Mouse (Mus musculus) ES-E14 (cell line): ENCODE data around the gene Fgf3. TPM values are rescaled to one million over a fixed set of nuclear protein-coding genes. Genes with fewer than 3 reads are reported as not detected.
A peak's percentile ranks its signal among the peaks of the same experiment; 100 is the strongest.

Source experiments
- DNase-seq: peaks from one replicate; pipeline ENCODE4 v3.0.0-alpha.2; 2013; ENCODE audit warnings: low read depth, low spot score
- H3K27ac ChIP-seq: 2 replicates; pipeline ENCODE4 v1.5.1; 2012; ENCODE audit warnings: low read depth, mild to moderate bottlenecking, low read length, moderate library complexity, mixed read lengths; ENCODE audit not compliant: poor library complexity, insufficient read depth, severe bottlenecking
- H3K36me3 ChIP-seq: 2 replicates; pipeline ENCODE4 v1.6.1; 2012; ENCODE audit warnings: mild to moderate bottlenecking, low read length, moderate library complexity, mixed read lengths; ENCODE audit not compliant: control insufficient read depth, poor library complexity, insufficient read depth, severe bottlenecking
- H3K4me1 ChIP-seq, 2 experiments: fragments of 150-350 bp in 1 of 2; sonication (generic) in 1 of 2; 2 replicates each; pipeline ENCODE4 v1.6.1; 2012; ENCODE audit warnings: low read length in 2 of 2, mild to moderate bottlenecking in 1 of 2, mixed read lengths in 1 of 2; ENCODE audit not compliant: control insufficient read depth in 2 of 2, insufficient read depth in 2 of 2, poor library complexity in 1 of 2
- H3K4me3 ChIP-seq, 2 experiments: fragments of 150-350 bp in 1 of 2; sonication (generic) in 1 of 2; 2 replicates each; pipeline ENCODE4 v1.5.1; 2012; ENCODE audit warnings: low read length in 2 of 2, low read depth in 1 of 2, mild to moderate bottlenecking in 1 of 2, mixed read lengths in 1 of 2; ENCODE audit not compliant: insufficient read depth in 1 of 2, poor library complexity in 1 of 2, severe bottlenecking in 1 of 2
- H3K9ac ChIP-seq: 2 replicates; pipeline ENCODE4 v1.6.1; 2012; ENCODE audit warnings: low read depth, mild to moderate bottlenecking, low read length, mixed read lengths; ENCODE audit not compliant: poor library complexity, insufficient read depth, severe bottlenecking
- H3K9me3 ChIP-seq: fragments of 150-350 bp; sonication (generic); 2 replicates; pipeline ENCODE4 v1.6.1; 2012; ENCODE audit warnings: low read depth, mild to moderate bottlenecking, low read length; ENCODE audit not compliant: control insufficient read depth, insufficient read depth
- CHD2 ChIP-seq: IDR thresholded peaks from 2 replicates; pipeline ENCODE4 v1.6.1; 2014; ENCODE audit warnings: mild to moderate bottlenecking, low read depth, low read length, inconsistent platforms
- HCFC1 ChIP-seq: IDR thresholded peaks from 2 replicates; pipeline ENCODE4 v1.6.1; 2012; ENCODE audit warnings: low read length, inconsistent platforms, borderline replicate concordance; ENCODE audit not compliant: insufficient read depth
- MAFK ChIP-seq: IDR thresholded peaks from 2 replicates; pipeline ENCODE4 v1.6.1; 2014; ENCODE audit warnings: mild to moderate bottlenecking, low read depth, low read length, inconsistent platforms; ENCODE audit not compliant: insufficient read depth
- ZC3H11A ChIP-seq: IDR thresholded peaks from 2 replicates; pipeline ENCODE4 v1.6.1; 2012; ENCODE audit warnings: low read depth, mild to moderate bottlenecking, inconsistent platforms, low read length, borderline replicate concordance
- ZNF384 ChIP-seq: IDR thresholded peaks from 2 replicates; pipeline ENCODE4 v1.6.1; 2012; ENCODE audit warnings: low read depth, low read length, inconsistent platforms
- in situ Hi-C, 2 experiments: fragments of 600-800 bp; cut with MboI; formaldehyde crosslinking; loops; one replicate each; pipeline ENCODE4 v1.15.1; 2025; ENCODE audit warnings: low sequenced_read_pairs in 2 of 2, inconsistent platforms in 1 of 2; ENCODE audit not compliant: unreplicated experiment in 2 of 2
- total RNA-seq: library from RNA; depleted of rRNA; stranded (reverse); fragments of 300-350 nt; gene quantifications from 2 replicates; pipeline ENCODE4 v1.2.3, GENCODE M21; 2012

Gene Fgf3
- total RNA-seq, 1 experiment, result 2.4 TPM

GRCm38 (mm10) chr7:144863196-144863595 lies 25.3 kb downstream of the Fgf3 start:
- in situ Hi-C loops, result no loop called here
- no peak for DNase-seq
- Histone ChIP-seq H3K36me3 (peaks cover 30% of the 10 kb centered on the region), H3K27ac (peak overlapping the region; percentile 88; the same call in 1 of the 2 replicates), H3K4me1 (peaks cover 9 to 34% of the 10 kb centered on the region in 2 experiments), H3K9me3 (no peaks in the 10 kb centered on the region), H3K4me3 (peak overlapping the region; percentile 86 to 93), H3K9ac (peak overlapping the region; percentile 82)
- TF ChIP-seq MAFK (no peak), HCFC1 (no peak)

DNA sequence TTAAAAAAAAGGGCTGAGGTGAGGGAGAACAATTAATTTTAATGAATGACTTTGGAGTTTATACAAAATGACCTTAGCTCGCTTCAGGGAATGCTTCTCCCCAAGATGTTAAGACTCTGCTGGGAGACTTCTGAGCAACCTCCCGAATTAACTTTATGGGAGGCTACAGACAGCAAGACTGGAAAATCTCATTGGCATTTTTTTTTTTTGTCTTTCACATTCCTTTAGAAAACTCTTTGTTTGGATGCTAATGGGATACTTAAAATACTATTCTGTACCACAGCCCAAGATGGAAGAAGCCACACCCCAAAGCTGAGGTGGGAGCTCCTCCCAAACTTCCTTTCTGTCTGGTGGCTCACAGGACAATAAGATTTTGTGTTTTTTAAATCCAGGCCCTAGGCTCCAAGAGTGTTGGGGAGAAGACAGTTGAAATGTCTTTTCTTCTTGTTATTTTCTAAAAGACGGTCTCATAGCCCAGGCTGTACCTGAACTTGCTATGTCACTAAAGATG lies 26.3 kb downstream of the Fgf3 start:
- in situ Hi-C loops, result no loop called here
- TF ChIP-seq ZNF384 (peak; percentile 96), HCFC1 (no peak)

DNA sequence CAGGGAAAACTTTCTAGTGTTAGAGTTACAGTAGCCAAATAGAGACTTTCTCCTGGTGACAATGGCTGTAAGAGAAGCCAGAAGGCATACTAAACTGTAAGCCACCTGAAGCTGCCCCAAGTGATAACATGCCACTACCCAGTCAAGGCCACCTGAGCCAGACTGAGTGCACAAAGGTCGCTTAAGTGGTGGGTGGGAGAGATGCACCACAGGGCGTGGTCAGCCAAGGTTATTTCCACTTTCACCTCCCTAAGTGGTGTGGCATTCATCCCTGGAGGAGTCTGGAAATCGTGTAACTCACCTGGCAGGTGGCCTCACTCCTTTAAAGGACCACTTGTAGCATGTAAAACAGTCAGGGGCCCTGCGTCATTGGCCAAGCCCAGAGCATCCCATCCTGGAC lies 29.3 kb downstream of the Fgf3 start:
- in situ Hi-C loops, result no loop called here
- no peak overlapping the region for H3K4me3 ChIP-seq
- H3K4me1 ChIP-seq, result peaks cover 7 to 27% of the 10 kb centered on the region in 2 experiments
- H3K9ac ChIP-seq, result no peak overlapping the region
- H3K36me3 ChIP-seq, result peaks cover 28% of the 10 kb centered on the region
- peak overlapping the region; percentile 73 for H3K27ac ChIP-seq
- no peaks in the 10 kb centered on the region for H3K9me3 ChIP-seq
- no peak for DNase-seq
- TF ChIP-seq HCFC1, result no peak
- TF ChIP-seq ZNF384, result no peak
- no peak for TF ChIP-seq CHD2
- no peak for TF ChIP-seq ZC3H11A
- TF ChIP-seq MAFK, result no peak

More for the DNA sequence above, 26.3 kb downstream of the Fgf3 start:
- Histone ChIP-seq H3K36me3 (peaks cover 30% of the 10 kb centered on the region), H3K4me3 (peak overlapping the region; percentile 86 to 93), H3K9ac (peak overlapping the region; percentile 82; the same call in 1 of the 2 replicates), H3K4me1 (peaks cover 6 to 30% of the 10 kb centered on the region in 2 experiments; a peak in 3 of 4 replicates), H3K27ac (peak overlapping the region; percentile 88; the same call in 1 of the 2 replicates), H3K9me3 (no peaks in the 10 kb centered on the region)
- DNase-seq, result peak; percentile 86

DNA sequence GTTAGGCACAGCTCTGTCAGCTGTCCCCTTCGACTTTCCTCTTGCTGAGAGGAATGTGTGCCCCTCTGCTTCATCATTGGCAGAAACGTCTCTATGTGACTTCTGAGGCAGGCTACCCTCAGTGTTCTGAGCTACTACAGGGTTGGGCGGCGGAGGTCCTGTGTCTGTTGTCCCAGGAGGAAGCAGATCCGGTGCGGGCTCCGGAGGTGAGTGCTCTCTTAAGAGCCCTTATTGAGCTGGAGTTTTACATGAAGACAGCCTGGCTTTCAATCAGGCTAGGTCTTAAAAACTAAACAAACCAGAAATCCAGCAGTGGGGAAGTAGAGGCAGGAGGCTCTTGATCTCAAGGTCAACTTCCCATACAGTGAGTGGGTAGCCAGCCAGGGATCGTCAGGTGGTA lies 29.7 kb downstream of the Fgf3 start:
- H3K9ac ChIP-seq, result no peak overlapping the region

GRCm38 (mm10) chr7:144872420-144872819 lies 34.5 kb downstream of the Fgf3 start:
- DNase-seq, result no peak
- no peaks in the 10 kb centered on the region for H3K9me3 ChIP-seq
- peaks cover 10 to 37% of the 10 kb centered on the region in 2 experiments for H3K4me1 ChIP-seq
- in situ Hi-C loops, result no loop called here
- TF ChIP-seq HCFC1 (no peak), CHD2 (no peak), ZNF384 (no peak), MAFK (no peak), ZC3H11A (no peak)
- H3K36me3 ChIP-seq, result no peaks in the 10 kb centered on the region
- no peak overlapping the region for H3K27ac ChIP-seq
- no peak overlapping the region for H3K9ac ChIP-seq
- no peak overlapping the region for H3K4me3 ChIP-seq

More for the DNA sequence above, 29.7 kb downstream of the Fgf3 start:
- DNase-seq, result no peak
- Histone ChIP-seq H3K9me3 (no peaks in the 10 kb centered on the region), H3K36me3 (peaks cover 24% of the 10 kb centered on the region), H3K4me3 (no peak overlapping the region), H3K27ac (peak overlapping the region; percentile 73), H3K4me1 (peaks cover 10 to 30% of the 10 kb centered on the region in 2 experiments)
- in situ Hi-C loops, result no loop called here
- TF ChIP-seq ZNF384 (no peak), ZC3H11A (no peak), CHD2 (no peak), HCFC1 (no peak), MAFK (no peak)
